Mouse (Mus musculus) heart, postnatal 0 days (tissue): ENCODE measurements around the gene BC034090.

Experiments used
- CTCF ChIP-seq: IDR thresholded peaks from 2 replicates; pipeline ENCODE4 v1.5.1; 2016; ENCODE audit warnings: antibody characterized with exemption, control low read depth, low read depth
- EP300 ChIP-seq: IDR thresholded peaks from 2 replicates; pipeline ENCODE4 v1.6.1; 2016; ENCODE audit warnings: antibody characterized with exemption, low read depth

DNA sequence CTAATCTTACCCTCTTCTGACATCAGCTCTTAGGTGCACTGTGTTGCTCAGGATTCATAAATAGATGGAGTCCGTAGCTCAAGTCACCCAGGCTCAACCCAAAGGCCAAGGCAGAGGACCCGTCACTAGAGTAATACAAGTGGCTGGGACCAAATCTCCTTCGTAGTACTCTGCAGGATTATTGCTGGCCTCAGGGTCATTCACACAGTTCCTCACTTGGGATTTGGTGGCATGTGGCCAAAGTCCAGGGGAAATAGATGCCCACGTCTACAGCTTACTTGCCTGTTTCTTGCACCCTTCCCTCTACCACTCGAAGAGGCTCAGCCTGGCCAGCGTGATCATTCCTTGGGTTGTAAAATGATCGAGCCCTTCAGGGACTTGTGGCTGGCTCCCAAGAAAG is 30.3 kb downstream of the BC034090 start:
- TF ChIP-seq CTCF (no peak), EP300 (no peak)
